Mouse (Mus musculus) thymus, adult 2 months (tissue): ENCODE results near the gene AI464131.

Experiments
- CTCF ChIP-seq: fragments of 200-500 bp; IDR thresholded peaks from 2 replicates; pipeline ENCODE4 v1.5.1; 2012; ENCODE audit warnings: mild to moderate bottlenecking, control low read depth, low read length, moderate library complexity, borderline replicate concordance; ENCODE audit not compliant: control insufficient read depth, poor library complexity, insufficient read depth; ENCODE audit errors: extremely low read depth
- POLR2A ChIP-seq: fragments of 200-500 bp; IDR thresholded peaks from 2 replicates; pipeline ENCODE4 v1.6.1; 2012; ENCODE audit warnings: mild to moderate bottlenecking, low read length, control low read depth, moderate library complexity; ENCODE audit not compliant: control insufficient read depth, poor library complexity, insufficient read depth; ENCODE audit errors: extremely low read depth

DNA sequence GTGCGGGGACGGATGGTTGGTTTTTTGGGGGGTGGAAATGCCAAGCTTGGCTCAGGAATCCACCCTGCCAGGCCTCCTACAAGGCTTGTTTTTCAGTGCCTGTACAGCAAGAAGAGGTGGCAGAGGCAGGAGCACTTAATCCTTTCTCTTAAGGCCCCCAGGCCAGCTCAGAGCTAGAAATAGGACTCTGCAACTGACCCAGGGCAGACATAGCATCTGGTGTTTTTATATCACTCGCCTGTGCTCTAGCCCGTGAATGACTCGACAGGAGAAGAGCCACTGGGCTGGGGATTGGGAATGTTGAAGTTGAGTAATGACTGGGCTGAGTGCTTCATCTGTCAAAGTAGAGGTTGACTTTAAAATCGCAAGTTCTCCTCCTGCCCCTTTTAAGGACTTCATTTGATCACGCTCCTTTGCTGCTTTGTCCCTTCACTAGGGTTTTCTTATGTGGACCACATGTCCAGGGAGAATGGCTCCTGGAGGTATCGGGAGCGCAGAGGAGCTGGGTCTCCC, 25.2 kb downstream of the AI464131 start:
- TF ChIP-seq CTCF = no peak
- no peak for TF ChIP-seq POLR2A
